Mouse (Mus musculus) liver, embryonic 12.5 days (tissue): ENCODE measurements at regions not wholly inside any gene's neighbourhood (a gene's known extent, or its start where the extent isn't known, plus 50 kb on each side); places are given as distances from the start of the nearest gene placed in this dataset.
A peak's percentile ranks its signal among the peaks of the same experiment; 100 is the strongest.

Experiments used
- microRNA-seq: library from miRNA; unstranded; fragments of <30 nt; microRNA quantifications from one replicate; pipeline ENCODE4, GENCODE M21; 2017

Small RNA genes in the stretch of these regions (microRNA-seq; reads per million reads assigned to microRNA genes)
- gene Mir378d, result 27.1 reads per million, percentile 35 among the genes with 10 or more reads in this experiment
